ENCODE assay signal across 11 mouse cellular contexts in genomic region chr1:91095853-91096252, GRCm38 (mm10). TPM values are rescaled to one million over a fixed set of nuclear protein-coding genes. Genes with fewer than 3 reads are reported as not detected.
DNase-seq lines count a peak whose midpoint lies in the region; ATAC-seq and TF ChIP-seq lines count a peak whose summit lies in the region.
"Had no signal": no experiment of that assay in that cellular context is flagged by ENCODE, and none has a peak within 500 bp of the region (broad histone marks: within the 10 kb centered on the region; RNA-seq: fewer than 3 reads in every experiment).

No protein-coding gene starts in this region.

- no peak overlapping the region for H3K9ac ChIP-seq in liver, adult 2 months (ENCODE audit: low read depth, low read length)
- H3K9ac ChIP-seq in liver, embryonic 11.5 days (ENCODE audit: low read depth, low read length) = no peak overlapping the region
- no peak overlapping the region for H3K9ac ChIP-seq in embryonic facial prominence, embryonic 14.5 days (ENCODE audit: low read depth, low read length)

- TF ChIP-seq CTCF in liver, adult 2 months (IDR thresholded peaks at IDR 0.05; ENCODE audit: low read depth, low read length) = no peak
- no peak for TF ChIP-seq CTCF in small intestine, adult 2 months (IDR thresholded peaks at IDR 0.05; ENCODE audit: extremely low read depth, insufficient read length, insufficient replicate concordance, low read depth, low read length)

- no peak overlapping the region for H3K4me3 ChIP-seq in heart, embryonic 10.5 days
- no peak overlapping the region for H3K4me3 ChIP-seq in liver, adult 2 months (ENCODE audit: insufficient read depth, low read depth, low read length)
- no peak overlapping the region for H3K4me3 ChIP-seq in liver, embryonic 11.5 days (ENCODE audit: low read depth, low read length)
- no peak overlapping the region for H3K4me3 ChIP-seq in embryonic facial prominence, embryonic 14.5 days (ENCODE audit: low read depth, low read length)
- H3K4me3 ChIP-seq in small intestine, adult 2 months (ENCODE audit: low read depth, low read length) = no peak overlapping the region

- no peak for TF ChIP-seq POLR2A in liver, adult 2 months (IDR thresholded peaks at IDR 0.05; ENCODE audit: extremely low read depth, insufficient read depth, low read length)
- no peak for TF ChIP-seq POLR2A in small intestine, adult 2 months (IDR thresholded peaks at IDR 0.05; ENCODE audit: low read depth, low read length)

- H3K36me3 ChIP-seq in heart, embryonic 10.5 days = peaks cover 53% of the 10 kb centered on the region
- H3K36me3 ChIP-seq in liver, adult 2 months (ENCODE audit: control insufficient read depth, insufficient read depth, low read length) = no peaks in the 10 kb centered on the region
- H3K36me3 ChIP-seq in liver, embryonic 11.5 days (ENCODE audit: control insufficient read depth, insufficient read depth, low read length) = no peaks in the 10 kb centered on the region
- H3K36me3 ChIP-seq in embryonic facial prominence, embryonic 14.5 days (ENCODE audit: control insufficient read depth, insufficient read depth, low read length) = peaks cover 4% of the 10 kb centered on the region; the same call in 1 of the 2 replicates
- peaks cover 5% of the 10 kb centered on the region for H3K36me3 ChIP-seq in small intestine, adult 2 months (ENCODE audit: control insufficient read depth, insufficient read depth, low read length)

- WGBS in heart, embryonic 10.5 days = 58% methylated on average over 1 of the region's 1 CpGs
- WGBS in liver, adult 2 months = 56% methylated on average over 1 of the region's 1 CpGs
- 84% methylated on average over 1 of the region's 1 CpGs for WGBS in liver, embryonic 11.5 days
- WGBS in embryonic facial prominence, embryonic 14.5 days = 21% methylated on average over 1 of the region's 1 CpGs
- WGBS in small intestine, adult 2 months = 77% methylated on average over 1 of the region's 1 CpGs

- peak overlapping the region; percentile 36 for H3K27ac ChIP-seq in heart, embryonic 10.5 days
- H3K27ac ChIP-seq in liver, adult 2 months (replicated peaks; ENCODE audit: insufficient read depth, low read depth, low read length) = peak overlapping the region; percentile 17
- no peak overlapping the region for H3K27ac ChIP-seq in liver, embryonic 11.5 days (ENCODE audit: low read depth, low read length)
- peak overlapping the region; percentile 31 for H3K27ac ChIP-seq in embryonic facial prominence, embryonic 14.5 days (replicated peaks; ENCODE audit: low read depth, low read length)
- peak overlapping the region; percentile 14; the same call in 1 of the 2 replicates for H3K27ac ChIP-seq in small intestine, adult 2 months (ENCODE audit: insufficient read depth, low read depth, low read length)

- intact Hi-C loops in heart, postnatal 14 days (cut with DNase I) = loop anchor here (5.0 kb wide), 1 partner anchor 44 kb away; no protein-coding TSS in a partner anchor

- ATAC-seq in liver, embryonic 11.5 days (replicated peaks; ENCODE audit: low FRiP score) = no peak
- no peak for ATAC-seq in embryonic facial prominence, embryonic 14.5 days (ENCODE audit: low read depth)
- ATAC-seq: intestine, postnatal 0 days had no signal

- DNase-seq in heart, embryonic 10.5 days (ENCODE audit: low spot score) = no peak
- no peak for DNase-seq in heart, postnatal 14 days
- DNase-seq in liver, adult 2 months (ENCODE audit: extremely low read depth, low read depth, low spot score) = no peak
- DNase-seq in liver, embryonic 11.5 days (ENCODE audit: low spot score) = no peak
- peak; percentile 18 for DNase-seq in embryonic facial prominence, embryonic 14.5 days (ENCODE audit: low spot score)
- DNase-seq in cerebellum, postnatal 36 days = no peak
- no peak for DNase-seq in adrenal gland, postnatal 4 days (ENCODE audit: low spot score in 2 of 2)
- DNase-seq: adrenal gland, adult 8-10 months had no signal

- H3K79me2 ChIP-seq in liver, adult 2 months (ENCODE audit: control insufficient read depth, insufficient read depth, low read length) = no peaks in the 10 kb centered on the region; the same call in 1 of the 2 replicates

- H3K4me1 ChIP-seq in heart, embryonic 10.5 days = peaks cover 68% of the 10 kb centered on the region
- H3K4me1 ChIP-seq in liver, adult 2 months (ENCODE audit: control insufficient read depth, insufficient read depth, low read length) = peaks cover 9% of the 10 kb centered on the region
- H3K4me1 ChIP-seq in liver, embryonic 11.5 days (replicated peaks; ENCODE audit: control insufficient read depth, insufficient read depth, low read length) = peaks cover 8% of the 10 kb centered on the region; the same call in 1 of the 2 replicates
- H3K4me1 ChIP-seq in embryonic facial prominence, embryonic 14.5 days (ENCODE audit: control insufficient read depth, insufficient read depth, low read length) = peaks cover 14% of the 10 kb centered on the region
- H3K4me1 ChIP-seq in small intestine, adult 2 months (ENCODE audit: control insufficient read depth, insufficient read depth, insufficient read length, low read length) = peaks cover 19% of the 10 kb centered on the region; the same call in 1 of the 2 replicates

- H3K4me2 ChIP-seq in liver, embryonic 11.5 days = no peak overlapping the region
- H3K4me2 ChIP-seq in embryonic facial prominence, embryonic 14.5 days (ENCODE audit: low read depth, low read length) = no peak overlapping the region

- no peaks in the 10 kb centered on the region for H3K9me3 ChIP-seq in heart, embryonic 10.5 days
- no peaks in the 10 kb centered on the region for H3K9me3 ChIP-seq in liver, embryonic 11.5 days (ENCODE audit: control insufficient read depth, low read length)
- H3K9me3 ChIP-seq in embryonic facial prominence, embryonic 14.5 days (ENCODE audit: control insufficient read depth, low read length) = no peaks in the 10 kb centered on the region
- H3K9me3 ChIP-seq: megakaryocyte, embryonic 14.5 days had no signal

- H3K27me3 ChIP-seq in heart, embryonic 10.5 days (ENCODE audit: insufficient read depth, poor library complexity, severe bottlenecking) = no peaks in the 10 kb centered on the region
- H3K27me3 ChIP-seq in liver, adult 2 months (ENCODE audit: control insufficient read depth, insufficient read depth, low read length) = no peaks in the 10 kb centered on the region
- H3K27me3 ChIP-seq in liver, embryonic 11.5 days (replicated peaks; ENCODE audit: control insufficient read depth, insufficient read depth, low read length) = no peaks in the 10 kb centered on the region
- H3K27me3 ChIP-seq in embryonic facial prominence, embryonic 14.5 days (replicated peaks; ENCODE audit: control insufficient read depth, insufficient read depth, low read length) = no peaks in the 10 kb centered on the region
- H3K27me3 ChIP-seq in small intestine, adult 2 months (ENCODE audit: control insufficient read depth, insufficient read depth, low read length) = no peaks in the 10 kb centered on the region
- H3K27me3 ChIP-seq: megakaryocyte, embryonic 14.5 days had no signal

RNA-seq across cellular contexts. Expression of gene Rbm44, which starts 49.0 kb away (rescaled TPM):
- polyA plus RNA-seq in heart, embryonic 10.5 days (2016; fragmentation: Nextera tagmentation; extraction: Ambion mirVana) = 1.3 and 2.9 TPM in 2 replicates
- total RNA-seq in heart, postnatal 14 days (2021) = under 1 TPM; 0.10 to 0.12 TPM
- 0.07 and 0.09 TPM in 2 replicates for total RNA-seq in liver, adult 2 months (2014; rRNA removed)
- polyA plus RNA-seq in liver, adult 2 months (2012; rRNA removed) = not detected in 2 replicates
- 2.4 TPM in 2 replicates for polyA plus RNA-seq in liver, embryonic 11.5 days (2014; fragmentation: Nextera tagmentation; extraction: Ambion mirVana)
- 0.85 and 1.1 TPM in 2 replicates for polyA plus RNA-seq in embryonic facial prominence, embryonic 14.5 days (2014; fragmentation: Nextera tagmentation; extraction: Ambion mirVana)
- polyA plus RNA-seq in small intestine, adult 2 months (2012; rRNA removed) = not detected in 2 replicates
- 1 to 10 TPM in 1 of 2 experiments, under 1 TPM in 1; 0.11 to 1.1 TPM for total RNA-seq in adrenal gland, postnatal 4 days (2021)
- total RNA-seq: adrenal gland, adult 8-10 months had no signal
